Comparison of ENCODE assay signal across 29 mouse cellular contexts in genomic region chr11:72645386-72645785, GRCm38 (mm10). TPM values are rescaled to one million over a fixed set of nuclear protein-coding genes. Genes with fewer than 3 reads are reported as not detected.
DNase-seq lines count a peak whose midpoint lies in the region; ATAC-seq lines count a peak whose summit lies in the region.
"Had no signal": no experiment of that assay in that cellular context is flagged by ENCODE, and none has a peak within 500 bp of the region (broad histone marks: within the 10 kb centered on the region; RNA-seq: fewer than 3 reads in every experiment).

No protein-coding gene starts in this region.

- 31% methylated on average over 5 of the region's 5 CpGs for whole genome bisulfite sequencing in kidney, embryonic 16.5 days

- H3K4me3 ChIP-seq in kidney, embryonic 16.5 days (ENCODE audit: low read length) = no peak overlapping the region
- H3K4me3 ChIP-seq: embryonic facial prominence, embryonic 10.5 days; embryonic facial prominence, embryonic 15.5 days; forebrain, embryonic 12.5 days; hindbrain, embryonic 12.5 days; intestine, embryonic 15.5 days; limb, embryonic 12.5 days; liver, embryonic 15.5 days; midbrain, embryonic 10.5 days; midbrain, embryonic 15.5 days; neural tube, embryonic 15.5 days had no signal

- no peaks in the 10 kb centered on the region for H3K9me3 ChIP-seq in kidney, embryonic 16.5 days (ENCODE audit: low read length)
- H3K9me3 ChIP-seq: embryonic facial prominence, embryonic 15.5 days; forebrain, embryonic 12.5 days; hindbrain, embryonic 12.5 days; intestine, embryonic 15.5 days; liver, embryonic 15.5 days; midbrain, embryonic 15.5 days; neural tube, embryonic 15.5 days had no signal

- H3K27me3 ChIP-seq in kidney, embryonic 16.5 days (ENCODE audit: insufficient read depth, low read length) = no peaks in the 10 kb centered on the region
- H3K27me3 ChIP-seq: CH12.LX; embryonic facial prominence, embryonic 15.5 days; forebrain, embryonic 12.5 days; hindbrain, embryonic 12.5 days; intestine, embryonic 15.5 days; limb, embryonic 12.5 days; liver, embryonic 15.5 days; midbrain, embryonic 15.5 days; neural tube, embryonic 15.5 days had no signal

- H3K27ac ChIP-seq in kidney, embryonic 16.5 days (ENCODE audit: low read length) = no peak overlapping the region
- H3K27ac ChIP-seq: embryonic facial prominence, embryonic 10.5 days; embryonic facial prominence, embryonic 15.5 days; forebrain, embryonic 12.5 days; hindbrain, embryonic 12.5 days; hindbrain, postnatal 0 days; intestine, embryonic 15.5 days; limb, embryonic 12.5 days; liver, embryonic 15.5 days; midbrain, embryonic 10.5 days; midbrain, embryonic 15.5 days; neural tube, embryonic 15.5 days; stomach, postnatal 0 days had no signal

- 0 out of 2 replicates have a peak, but pooled peaks cover 4% of the 10 kb centered on the region for H3K36me3 ChIP-seq in kidney, embryonic 16.5 days (ENCODE audit: insufficient read depth, low read length)
- H3K36me3 ChIP-seq: embryonic facial prominence, embryonic 15.5 days; hindbrain, embryonic 12.5 days; intestine, embryonic 15.5 days; liver, embryonic 15.5 days; midbrain, embryonic 15.5 days; neural tube, embryonic 15.5 days had no signal

- DNase-seq in kidney, adult 9 months = peak; percentile 13
- DNase-seq in lung, postnatal 10 days = peak; percentile 8
- DNase-seq in lung, adult 18-20 months = no peak
- DNase-seq in kidney, postnatal 25 days = peak; percentile 28 to 40
- DNase-seq in thymus, postnatal 36 days = no peak
- DNase-seq: adrenal gland, adult 2 months; cerebellum, adult 8-10 months; cerebellum, postnatal 25 days; forebrain, postnatal 0 days; heart, postnatal 36 days; retina, postnatal 1 day; right cerebral cortex, postnatal 14 days; thymus, adult 18-20 months; thymus, postnatal 4 days had no signal

- H3K4me1 ChIP-seq in kidney, embryonic 16.5 days (ENCODE audit: insufficient read depth, low read length) = peaks cover 5% of the 10 kb centered on the region; the same call in 1 of the 2 replicates
- H3K4me1 ChIP-seq: embryonic facial prominence, embryonic 10.5 days; embryonic facial prominence, embryonic 15.5 days; intestine, embryonic 15.5 days; limb, embryonic 12.5 days; liver, embryonic 15.5 days; midbrain, embryonic 15.5 days; neural tube, embryonic 15.5 days had no signal

- H3K4me2 ChIP-seq in kidney, embryonic 16.5 days (replicated peaks; ENCODE audit: low read depth, low read length) = no peak overlapping the region
- H3K4me2 ChIP-seq: embryonic facial prominence, embryonic 15.5 days; forebrain, embryonic 12.5 days; hindbrain, embryonic 12.5 days; intestine, embryonic 15.5 days; limb, embryonic 12.5 days; liver, embryonic 15.5 days; midbrain, embryonic 15.5 days; neural tube, embryonic 15.5 days had no signal

- H3K9ac ChIP-seq in kidney, embryonic 16.5 days (replicated peaks; ENCODE audit: low read length) = no peak overlapping the region
- H3K9ac ChIP-seq: embryonic facial prominence, embryonic 15.5 days; forebrain, embryonic 12.5 days; forebrain, postnatal 0 days; hindbrain, embryonic 12.5 days; intestine, embryonic 15.5 days; limb, embryonic 12.5 days; liver, embryonic 15.5 days; midbrain, embryonic 15.5 days; neural tube, embryonic 15.5 days had no signal

- ATAC-seq in kidney, embryonic 16.5 days (ENCODE audit: low FRiP score, low TSS enrichment) = no peak
- ATAC-seq: activated CD4-positive, CD25-positive, alpha-beta regulatory T cell, adult 4 months; forebrain, postnatal 0 days; hindbrain, postnatal 0 days; intestine, embryonic 15.5 days; midbrain, embryonic 15.5 days had no signal

RNA-seq across cellular contexts. Expression of gene Ube2g1, which starts 38.3 kb away (rescaled TPM):
- polyA plus RNA-seq in kidney, embryonic 16.5 days (2015; fragmentation: Nextera tagmentation; extraction: Ambion mirVana) = 65.8 and 67.1 TPM in 2 replicates

RNA-seq across cellular contexts. Expression of gene Ankfy1, which starts 44.4 kb away (rescaled TPM):
- 24.6 and 26.7 TPM in 2 replicates for polyA plus RNA-seq in kidney, embryonic 16.5 days (2015; fragmentation: Nextera tagmentation; extraction: Ambion mirVana)

Comparison
In these comparisons a context has a peak if more than half of its experiments do, and no peak if none do; other contexts are left out.
1. DNase-seq: peak in kidney, adult 9 months (single experiment), lung, postnatal 10 days (single experiment) and kidney, postnatal 25 days (2 of 2); none in lung, adult 18-20 months (0 of 2) and thymus, postnatal 36 days (0 of 2).